Mouse (Mus musculus) forebrain, embryonic 15.5 days (tissue): ENCODE data around the gene Tasp1. TPM values are rescaled to one million over a fixed set of nuclear protein-coding genes. Genes with fewer than 3 reads are reported as not detected.
A peak's percentile ranks its signal among the peaks of the same experiment; 100 is the strongest.
"Not testable (repeated sequence)": the region's sequence is repeated elsewhere in the genome, so short reads cannot be mapped to it uniquely, and the experiment has no call there.

Experiments used
- ATAC-seq: fragments of 200-750 bp; cut with Nextera tagmentation; replicated peaks from 2 replicates; pipeline ENCODE4 v1.8.0; 2017; ENCODE audit warnings: mild to moderate bottlenecking, moderate TSS enrichment, moderate library complexity
- H3K27ac ChIP-seq: fragments of 300-500 bp; sonication (generic); replicated peaks from 2 replicates; pipeline ENCODE4 v1.5.1; 2015; ENCODE audit warnings: mild to moderate bottlenecking, inconsistent platforms
- H3K27me3 ChIP-seq: fragments of 300-500 bp; sonication (generic); 2 replicates; pipeline ENCODE4 v1.6.1; 2015; ENCODE audit warnings: inconsistent platforms
- H3K36me3 ChIP-seq: fragments of 300-500 bp; sonication (generic); 2 replicates; pipeline ENCODE4 v1.6.1; 2015; ENCODE audit warnings: mild to moderate bottlenecking, inconsistent platforms
- H3K4me1 ChIP-seq: fragments of 300-500 bp; sonication (generic); 2 replicates; pipeline ENCODE4 v1.6.1; 2015; ENCODE audit warnings: inconsistent platforms
- H3K4me2 ChIP-seq: fragments of 300-500 bp; sonication (generic); replicated peaks from 2 replicates; pipeline ENCODE4 v1.6.1; 2015; ENCODE audit warnings: mild to moderate bottlenecking, inconsistent platforms
- H3K4me3 ChIP-seq: fragments of 300-500 bp; sonication (generic); 2 replicates; pipeline ENCODE4 v1.5.1; 2015; ENCODE audit warnings: mild to moderate bottlenecking, inconsistent platforms
- H3K9ac ChIP-seq: fragments of 300-500 bp; sonication (generic); replicated peaks from 2 replicates; pipeline ENCODE4 v1.6.1; 2015; ENCODE audit warnings: mild to moderate bottlenecking, inconsistent platforms
- H3K9me3 ChIP-seq: fragments of 300-500 bp; sonication (generic); 2 replicates; pipeline ENCODE4 v1.6.1; 2016; ENCODE audit warnings: inconsistent platforms
- WGBS: fragments of 180-500 bp; shearing (Covaris S2); methylation state at CpG from one replicate; pipeline ENCODE4 v1.1.7; 2015; ENCODE audit warnings: mixed read lengths; 5-methylcytosine and 5-hydroxymethylcytosine counted together
- polyA plus RNA-seq: library from polyadenylated mRNA; unstranded; fragments of >200 nt; fragmentation: Nextera tagmentation; extraction: Ambion mirVana; gene quantifications from 2 replicates; pipeline ENCODE4 v1.2.1, GENCODE M21; 2015

Gene Tasp1
- polyA plus RNA-seq, 1 experiment from 2014 or later = 24.6 TPM

GRCm38 (mm10) chr2:140080747-140081577, 14.4 kb upstream of the Tasp1 start:
- H3K9ac ChIP-seq = no peak overlapping the region
- H3K9me3 ChIP-seq = no peaks in the 10 kb centered on the region
- H3K27me3 ChIP-seq = no peaks in the 10 kb centered on the region
- H3K4me1 ChIP-seq = no peaks in the 10 kb centered on the region
- H3K4me2 ChIP-seq = no peak overlapping the region
- H3K36me3 ChIP-seq = no peaks in the 10 kb centered on the region
- WGBS = 90% methylated on average over 11 of the region's 11 CpGs
- no peak overlapping the region for H3K27ac ChIP-seq
- H3K4me3 ChIP-seq = no peak overlapping the region
- no peak for ATAC-seq

- not testable (repeated sequence) for H3K9ac ChIP-seq, ATAC-seq, H3K27ac ChIP-seq, H3K4me2 ChIP-seq, H3K9me3 ChIP-seq, H3K27me3 ChIP-seq, H3K4me1 ChIP-seq, H3K4me3 ChIP-seq, H3K36me3 ChIP-seq
Observed at GRCm38 (mm10) chr2:140079284-140079683, 12.7 kb upstream of the Tasp1 start.

GRCm38 (mm10) chr2:140078600-140079280, 12.1 kb upstream of the Tasp1 start:
- ATAC-seq = no peak
- 51% methylated on average over 6 of the region's 6 CpGs for WGBS
- H3K36me3 ChIP-seq = no peaks in the 10 kb centered on the region
- no peak overlapping the region for H3K4me3 ChIP-seq
- H3K4me2 ChIP-seq = no peak overlapping the region
- no peaks in the 10 kb centered on the region for H3K27me3 ChIP-seq
- no peak overlapping the region for H3K27ac ChIP-seq
- H3K9me3 ChIP-seq = no peaks in the 10 kb centered on the region
- no peaks in the 10 kb centered on the region for H3K4me1 ChIP-seq
- H3K9ac ChIP-seq = no peak overlapping the region

GRCm38 (mm10) chr2:140077476-140077875, 10.9 kb upstream of the Tasp1 start:
- ATAC-seq = no peak
- 8% methylated on average over 1 of the region's 1 CpGs for WGBS

GRCm38 (mm10) chr2:140075150-140075549, 8.5 kb upstream of the Tasp1 start:
- H3K4me1 ChIP-seq = no peaks in the 10 kb centered on the region
- no peaks in the 10 kb centered on the region for H3K9me3 ChIP-seq
- 87% methylated on average over 3 of the region's 3 CpGs for WGBS
- no peak overlapping the region for H3K27ac ChIP-seq
- no peak overlapping the region for H3K9ac ChIP-seq
- H3K4me3 ChIP-seq = no peak overlapping the region
- ATAC-seq = no peak
- no peaks in the 10 kb centered on the region for H3K27me3 ChIP-seq
- no peak overlapping the region for H3K4me2 ChIP-seq
- H3K36me3 ChIP-seq = no peaks in the 10 kb centered on the region

More at GRCm38 (mm10) chr2:140077476-140077875, 10.9 kb upstream of the Tasp1 start:
- Histone ChIP-seq H3K27me3 (no peaks in the 10 kb centered on the region), H3K4me3 (no peak overlapping the region), H3K27ac (no peak overlapping the region), H3K36me3 (no peaks in the 10 kb centered on the region), H3K9ac (no peak overlapping the region), H3K4me2 (no peak overlapping the region), H3K9me3 (no peaks in the 10 kb centered on the region), H3K4me1 (no peaks in the 10 kb centered on the region)

- H3K4me1 ChIP-seq = peaks cover 12% of the 10 kb centered on the region
- peak overlapping the region; percentile 75; the same call in 1 of the 2 replicates for H3K9ac ChIP-seq
- H3K4me2 ChIP-seq = peak overlapping the region; percentile 74
- H3K27me3 ChIP-seq = no peaks in the 10 kb centered on the region
- no peaks in the 10 kb centered on the region for H3K9me3 ChIP-seq
- no peak for ATAC-seq
- no peaks in the 10 kb centered on the region for H3K36me3 ChIP-seq
- H3K4me3 ChIP-seq = peak overlapping the region; percentile 82
- H3K27ac ChIP-seq = no peak overlapping the region
- WGBS = 49% methylated on average over 4 of the region's 4 CpGs
Observed at GRCm38 (mm10) chr2:140067516-140067915, 911 bp upstream of the Tasp1 start.

- H3K27me3 ChIP-seq = no peaks in the 10 kb centered on the region
- ATAC-seq = no peak
- 83% methylated on average over 8 of the region's 8 CpGs for WGBS
- H3K4me1 ChIP-seq = peaks cover 12% of the 10 kb centered on the region
- H3K27ac ChIP-seq = 0 out of 2 replicates have a peak overlapping the region, but pooled peaks have one; percentile 88
- peak overlapping the region; percentile 74 for H3K4me2 ChIP-seq
- H3K4me3 ChIP-seq = peak overlapping the region; percentile 82
- H3K9ac ChIP-seq = peak overlapping the region; percentile 75
- no peaks in the 10 kb centered on the region for H3K36me3 ChIP-seq
- H3K9me3 ChIP-seq = no peaks in the 10 kb centered on the region
Observed at GRCm38 (mm10) chr2:140065676-140066075, 929 bp downstream of the Tasp1 start.

- ATAC-seq = no peak
- WGBS = 84% methylated on average over 3 of the region's 3 CpGs
Observed at GRCm38 (mm10) chr2:140061481-140061880, 5.1 kb downstream of the Tasp1 start.

GRCm38 (mm10) chr2:140060092-140060867, 6.3 kb downstream of the Tasp1 start:
- H3K27me3 ChIP-seq = no peaks in the 10 kb centered on the region
- H3K9ac ChIP-seq = no peak overlapping the region
- no peak overlapping the region for H3K4me2 ChIP-seq
- ATAC-seq = no peak
- H3K27ac ChIP-seq = no peak overlapping the region
- no peaks in the 10 kb centered on the region for H3K4me1 ChIP-seq
- WGBS = 87% methylated on average over 4 of the region's 4 CpGs
- no peaks in the 10 kb centered on the region for H3K9me3 ChIP-seq
- peaks cover 7% of the 10 kb centered on the region; the same call in 1 of the 2 replicates for H3K36me3 ChIP-seq
- no peak overlapping the region for H3K4me3 ChIP-seq

More at GRCm38 (mm10) chr2:140061481-140061880, 5.1 kb downstream of the Tasp1 start:
- Histone ChIP-seq H3K9ac (no peak overlapping the region), H3K4me2 (no peak overlapping the region), H3K4me3 (no peak overlapping the region), H3K9me3 (no peaks in the 10 kb centered on the region), H3K27me3 (no peaks in the 10 kb centered on the region), H3K27ac (no peak overlapping the region), H3K4me1 (peaks cover 6% of the 10 kb centered on the region; the same call in 1 of the 2 replicates), H3K36me3 (peaks cover 2% of the 10 kb centered on the region; the same call in 1 of the 2 replicates)

- WGBS = 93% methylated on average over 6 of the region's 6 CpGs
- Histone ChIP-seq H3K4me1 (no peaks in the 10 kb centered on the region), H3K4me2 (no peak overlapping the region), H3K27ac (no peak overlapping the region), H3K9ac (no peak overlapping the region), H3K27me3 (no peaks in the 10 kb centered on the region), H3K9me3 (no peaks in the 10 kb centered on the region), H3K4me3 (no peak overlapping the region), H3K36me3 (peaks cover 18% of the 10 kb centered on the region)
- no peak for ATAC-seq
Observed at GRCm38 (mm10) chr2:140058125-140058524, 8.5 kb downstream of the Tasp1 start.

GRCm38 (mm10) chr2:140051607-140052126, 14.9 kb downstream of the Tasp1 start:
- no peak for ATAC-seq
- no peak overlapping the region for H3K4me3 ChIP-seq
- WGBS = 88% methylated on average over 2 of the region's 2 CpGs
- H3K4me2 ChIP-seq = no peak overlapping the region
- H3K9me3 ChIP-seq = no peaks in the 10 kb centered on the region
- H3K27ac ChIP-seq = no peak overlapping the region
- H3K9ac ChIP-seq = no peak overlapping the region
- H3K4me1 ChIP-seq = no peaks in the 10 kb centered on the region
- peaks cover 59% of the 10 kb centered on the region for H3K36me3 ChIP-seq
- H3K27me3 ChIP-seq = no peaks in the 10 kb centered on the region
